Mouse (Mus musculus) urinary bladder, postnatal 14 days (tissue): ENCODE results near the gene Dera.
"Not testable (repeated sequence)": the region's sequence is repeated elsewhere in the genome, so short reads cannot be mapped to it uniquely, and the experiment has no call there.

Experiments used
- DNase-seq: peaks from one replicate; pipeline ENCODE4 v3.0.0; 2021; ENCODE audit warnings: low spot score

The Dera gene

GRCm38 (mm10) chr6:137754056-137754856, at the start of gene Dera:
Gene Dera, plus strand, starts transcription at chr6:137754546.
- peak; percentile 92 for DNase-seq

GRCm38 (mm10) chr6:137706209-137706608, 48.1 kb upstream of the Dera start:
- no peak for DNase-seq

DNA sequence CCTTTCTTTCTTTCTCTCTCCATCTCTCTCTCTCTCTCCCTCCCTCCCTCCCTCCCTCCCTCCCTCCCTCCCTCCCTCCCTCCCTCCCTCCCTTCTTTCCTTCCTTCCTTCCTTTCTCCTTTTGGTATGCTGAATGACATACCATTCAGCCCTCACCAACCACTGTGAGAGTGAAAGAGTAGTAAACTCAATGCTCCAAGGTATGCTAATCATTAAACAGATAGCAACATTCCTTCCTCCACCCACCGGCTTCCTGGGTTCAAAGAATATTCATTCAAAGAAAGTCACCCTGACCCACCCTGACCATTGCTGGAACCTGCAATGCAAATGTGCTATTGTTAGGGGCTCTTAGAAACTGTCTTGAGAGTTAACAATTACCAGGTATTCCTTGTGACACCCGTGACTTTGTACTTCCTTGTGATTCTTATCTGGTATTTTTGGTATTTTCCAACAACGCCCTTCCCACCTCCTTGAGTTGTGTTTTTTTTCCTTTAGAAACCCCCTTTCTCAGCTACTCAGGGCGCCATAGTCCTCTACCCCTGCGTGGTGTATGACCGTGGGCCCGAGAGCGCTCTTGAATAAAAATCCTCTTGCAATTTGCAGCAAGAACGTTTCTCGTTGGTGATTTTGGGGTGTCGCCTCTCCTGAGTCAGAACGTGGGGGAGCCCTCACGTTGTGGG, 45.5 kb upstream of the Dera start:
- not testable (repeated sequence) for DNase-seq

DNA sequence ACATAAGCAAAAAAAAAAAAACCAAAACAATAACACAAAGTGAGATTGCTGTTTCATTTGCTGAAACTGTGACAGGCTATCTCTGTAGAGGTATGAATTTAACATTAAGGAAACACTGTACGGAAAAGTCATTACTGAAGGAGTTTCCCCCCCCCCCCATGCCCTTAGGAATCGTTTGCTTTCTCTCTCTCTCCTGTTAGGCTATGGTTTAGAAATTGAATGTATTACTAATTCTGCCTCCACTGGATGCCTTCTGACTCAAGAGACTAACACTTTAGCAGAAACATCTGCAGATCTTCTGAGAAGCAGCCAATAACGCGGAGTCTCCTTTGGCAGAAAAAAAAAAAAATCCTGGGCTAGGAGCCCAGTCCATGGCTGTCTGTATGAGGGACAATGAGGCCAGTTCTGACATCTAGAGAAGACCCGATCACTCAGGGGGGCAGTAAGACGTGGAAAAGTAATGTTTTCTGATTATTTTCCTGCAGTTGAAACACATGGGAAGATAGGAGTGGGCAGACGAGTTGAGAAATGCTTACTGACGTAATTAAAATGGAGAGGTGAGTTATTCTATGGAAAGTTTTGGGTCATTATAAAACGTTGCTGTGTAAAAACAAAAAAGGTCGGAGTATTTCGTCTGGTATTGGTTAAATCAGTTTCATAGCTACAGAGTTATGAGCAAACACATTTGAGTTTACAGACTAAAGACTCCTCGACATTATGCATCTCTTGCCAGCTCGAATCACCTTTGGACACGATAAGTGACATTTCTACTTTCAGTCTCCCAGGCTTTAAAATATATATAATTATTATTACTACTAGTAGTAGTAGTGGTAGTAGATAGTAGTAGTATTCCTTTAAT, 43.9 kb upstream of the Dera start:
- DNase-seq, result no peak

DNA sequence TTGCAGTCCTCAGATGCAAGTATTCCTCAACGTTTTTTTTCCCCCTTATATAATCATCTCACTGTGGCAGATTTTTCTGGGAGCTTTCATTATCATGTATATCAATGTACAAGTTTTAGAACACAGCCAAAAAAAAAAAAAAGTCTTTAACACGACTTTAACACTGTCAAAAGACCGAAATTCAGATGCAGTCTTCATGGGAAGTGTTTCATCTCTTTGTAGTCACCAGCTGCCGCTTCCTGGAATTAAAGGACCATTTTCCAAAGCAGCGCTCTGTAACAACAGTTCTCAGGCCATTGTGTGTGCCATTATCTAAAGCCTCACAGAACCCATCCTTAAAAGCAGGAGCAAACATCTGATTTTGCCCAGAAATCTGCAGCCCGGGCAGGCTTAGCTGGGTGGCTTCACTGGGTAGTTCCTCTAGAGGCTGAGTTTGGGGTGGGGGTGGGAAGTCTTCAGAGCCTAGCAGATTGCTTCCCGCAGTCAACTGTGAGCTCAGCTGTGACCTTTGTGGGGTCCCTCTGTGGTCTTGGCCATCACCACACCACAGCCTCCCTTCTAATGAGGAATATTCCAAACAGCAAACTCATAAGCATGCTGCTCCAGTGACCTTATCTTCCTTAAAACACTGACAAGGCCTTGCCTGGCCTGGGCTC, 41.6 kb upstream of the Dera start:
- DNase-seq, result no peak

DNA sequence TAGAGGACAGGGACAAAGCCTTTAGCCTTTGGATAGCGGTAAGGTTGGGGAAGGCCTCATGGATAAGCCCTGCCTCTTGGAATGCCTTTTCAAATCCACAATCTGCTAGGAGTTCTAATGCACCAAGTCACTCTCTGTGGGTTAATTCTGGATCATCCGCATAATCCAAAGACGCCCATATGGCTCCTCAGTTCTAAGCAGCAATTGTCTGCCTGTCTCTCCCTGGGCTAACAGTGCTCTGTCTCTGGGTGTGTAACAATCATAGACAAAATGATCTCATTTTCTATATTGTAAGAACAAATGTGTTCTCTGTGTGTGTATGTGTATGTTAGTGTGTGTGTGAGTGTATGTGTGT, 41.1 kb upstream of the Dera start:
- no peak for DNase-seq

- no peak for DNase-seq
These were observed 37.5 kb upstream of the Dera start for GRCm38 (mm10) chr6:137716802-137717201.

- DNase-seq, result peak; percentile 50
These were observed 32.0 kb upstream of the Dera start for GRCm38 (mm10) chr6:137722220-137722931.

DNA sequence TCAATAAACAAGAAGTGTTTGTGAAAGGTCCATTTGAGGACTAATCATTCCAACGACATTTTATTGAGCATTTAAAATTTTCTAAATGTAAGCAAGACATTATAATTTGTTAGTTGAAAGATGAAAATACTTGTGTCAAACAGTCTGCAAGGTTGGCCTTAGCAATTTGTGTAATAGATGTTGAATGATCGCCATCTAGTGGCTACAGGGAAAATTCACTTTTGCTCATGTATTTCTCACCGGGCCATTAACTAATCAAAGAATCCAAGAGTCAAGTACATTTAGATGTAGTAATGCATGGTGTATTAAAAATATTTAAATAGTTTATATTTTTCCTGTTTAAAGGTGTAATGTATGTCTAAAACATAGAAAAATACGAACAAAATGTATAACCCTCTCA, 30.4 kb upstream of the Dera start:
- no peak for DNase-seq

GRCm38 (mm10) chr6:137734460-137734845, 19.9 kb upstream of the Dera start:
- no peak for DNase-seq

- peak; percentile 95 for DNase-seq
These were observed 19.3 kb upstream of the Dera start, which contains the start of gene Strap for GRCm38 (mm10) chr6:137734846-137735609. Gene Strap, plus strand, starts transcription at chr6:137735078.

DNA sequence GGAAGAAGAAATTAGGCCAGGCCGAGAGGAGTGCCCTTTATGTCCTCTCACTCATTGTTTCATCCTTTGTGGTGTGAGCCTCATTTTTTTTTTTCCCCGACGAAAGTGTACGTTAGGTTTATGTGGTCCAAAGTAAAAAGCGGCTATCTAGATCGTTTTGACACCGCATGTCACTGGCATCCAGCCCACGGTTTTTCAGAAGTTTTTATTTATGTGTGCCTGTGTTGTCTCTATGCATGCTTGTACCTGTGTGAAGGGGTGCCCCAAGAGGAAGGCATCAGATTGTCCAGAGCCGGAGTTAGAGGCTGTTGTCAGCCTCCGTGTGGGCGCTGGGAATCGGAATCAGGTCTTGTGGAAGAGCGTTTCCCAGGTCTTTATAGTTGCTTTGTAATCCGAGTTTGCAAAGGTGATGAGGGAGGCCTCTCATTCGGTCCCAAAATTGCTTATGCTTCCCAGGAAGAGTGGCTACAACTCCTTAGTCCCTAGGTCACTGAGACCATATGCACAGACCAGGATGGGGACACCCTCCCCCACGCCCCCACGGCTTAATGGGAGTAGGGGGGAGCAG, 18.6 kb upstream of the Dera start:
- no peak for DNase-seq

- DNase-seq, result no peak
These were observed 13.4 kb upstream of the Dera start for GRCm38 (mm10) chr6:137740972-137741371.

DNA sequence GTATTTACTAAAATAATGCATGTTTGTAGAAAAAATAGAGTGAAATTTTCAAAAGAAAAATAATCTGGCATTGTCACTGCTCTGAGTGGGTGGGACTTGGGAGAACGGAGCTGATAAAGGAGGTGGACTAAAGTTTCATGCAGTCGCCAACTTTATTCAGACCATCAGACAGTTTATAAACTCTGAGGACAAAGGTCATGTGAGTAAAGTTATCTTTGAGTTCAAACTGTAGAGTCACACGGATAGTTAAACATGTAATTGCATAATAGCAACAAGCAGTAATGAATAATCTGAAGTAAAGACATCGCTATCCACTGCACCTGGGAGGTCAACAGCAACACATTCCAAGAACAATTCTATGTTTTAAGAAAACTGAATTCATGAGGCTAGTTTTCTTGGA, 9.6 kb upstream of the Dera start:
- no peak for DNase-seq

DNA sequence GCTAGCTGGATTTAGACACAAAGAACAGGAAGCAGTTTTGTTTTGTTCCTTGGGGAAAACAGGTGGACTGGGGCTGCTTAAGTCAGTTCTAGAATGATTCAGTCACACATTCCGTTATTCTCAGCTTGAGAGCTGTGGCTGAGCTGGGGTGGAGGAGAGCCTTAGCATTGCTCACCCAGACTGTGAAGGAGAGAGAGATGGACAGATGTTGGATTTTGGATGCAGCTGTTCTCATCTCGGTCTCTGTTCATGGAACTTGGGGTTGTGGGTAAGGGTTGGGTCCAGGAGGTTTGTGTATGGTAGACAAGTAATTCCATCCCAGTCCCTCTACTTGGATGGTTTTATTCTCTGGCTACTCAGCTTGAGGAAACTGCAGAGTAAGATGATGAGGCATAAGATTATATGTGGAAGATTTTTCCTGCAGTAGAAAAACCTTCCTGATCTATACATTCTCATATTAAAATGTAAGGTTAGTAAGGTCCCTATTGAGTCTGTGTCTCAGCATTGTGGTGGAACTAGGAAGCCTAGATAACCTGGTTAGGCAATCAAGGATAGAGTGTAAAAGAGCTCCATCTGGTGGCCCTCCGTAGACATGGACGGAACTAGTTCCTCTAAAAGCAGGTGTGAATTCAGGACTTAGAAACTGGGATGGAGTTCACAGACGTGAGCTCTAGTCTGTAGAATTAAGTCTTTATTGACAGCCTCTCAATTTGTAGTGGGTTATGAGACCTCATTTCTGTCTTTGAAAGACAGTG, 7.0 kb upstream of the Dera start:
- no peak for DNase-seq

DNA sequence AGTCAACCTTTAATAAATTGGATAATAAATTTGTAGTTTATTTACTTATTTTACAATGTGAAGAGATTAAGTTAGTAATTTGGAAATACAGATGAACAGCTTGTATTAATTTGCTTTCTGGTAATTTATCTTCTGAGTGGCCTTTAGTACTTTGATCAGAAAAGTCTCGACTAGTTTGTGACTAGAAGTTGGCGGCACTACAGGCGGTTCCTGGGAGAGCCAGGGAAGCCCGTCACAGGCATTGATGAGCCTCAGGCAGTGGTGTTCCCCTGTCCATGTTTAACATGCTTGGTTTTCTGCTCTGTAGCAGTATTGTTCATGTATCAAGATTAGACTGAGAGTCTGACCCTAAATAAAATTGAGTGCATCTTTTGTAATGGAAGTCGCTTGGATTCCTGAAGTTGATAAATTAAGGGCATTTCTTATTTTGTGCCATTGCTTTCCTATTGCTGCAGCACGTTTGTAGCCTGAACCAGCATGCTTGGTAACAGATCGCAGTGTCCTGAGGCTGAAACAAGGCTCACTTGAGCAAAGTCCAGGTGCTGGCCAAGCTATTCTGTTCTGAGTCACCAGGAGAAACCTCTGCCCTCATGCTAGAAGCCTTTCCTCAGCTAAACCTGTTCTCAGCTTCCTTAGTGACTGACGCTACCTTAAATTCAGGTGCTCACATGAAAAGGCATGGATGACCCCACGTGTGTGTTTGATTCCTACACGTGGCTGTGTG, 2.6 kb upstream of the Dera start:
- DNase-seq, result no peak

GRCm38 (mm10) chr6:137752275-137752655, 2.1 kb upstream of the Dera start:
- no peak for DNase-seq

DNA sequence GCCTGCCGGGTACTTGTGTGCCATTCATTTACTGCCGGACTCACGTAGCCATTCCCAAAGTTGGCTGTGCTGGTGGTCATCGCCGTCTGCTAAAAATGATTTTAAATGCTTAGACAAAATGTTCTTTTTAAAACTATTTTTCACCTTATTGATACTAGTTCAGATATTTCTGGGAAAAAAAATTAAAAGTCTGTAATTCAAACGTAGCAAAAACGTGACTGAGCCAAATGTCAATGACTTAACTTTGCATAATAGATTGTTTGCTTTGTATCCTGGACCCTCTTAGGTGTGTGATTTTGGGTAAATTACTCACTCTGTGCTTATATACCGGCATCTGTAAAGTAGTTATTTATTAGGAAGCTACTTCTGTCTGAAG, 499 bp downstream of the Dera start:
- no peak for DNase-seq

- DNase-seq, result no peak
These were observed 2.0 kb downstream of the Dera start for GRCm38 (mm10) chr6:137756310-137756709.
